Mouse (Mus musculus) frontal cortex, postnatal 25 days (tissue): Measurements from ENCODE around the gene 1110002E22Rik.

Source experiments
- DNase-seq, 2 experiments: peaks; one replicate each; pipeline ENCODE4 v3.0.0; 2022; ENCODE audit warnings: low spot score in 2 of 2

The 1110002E22Rik gene

DNA sequence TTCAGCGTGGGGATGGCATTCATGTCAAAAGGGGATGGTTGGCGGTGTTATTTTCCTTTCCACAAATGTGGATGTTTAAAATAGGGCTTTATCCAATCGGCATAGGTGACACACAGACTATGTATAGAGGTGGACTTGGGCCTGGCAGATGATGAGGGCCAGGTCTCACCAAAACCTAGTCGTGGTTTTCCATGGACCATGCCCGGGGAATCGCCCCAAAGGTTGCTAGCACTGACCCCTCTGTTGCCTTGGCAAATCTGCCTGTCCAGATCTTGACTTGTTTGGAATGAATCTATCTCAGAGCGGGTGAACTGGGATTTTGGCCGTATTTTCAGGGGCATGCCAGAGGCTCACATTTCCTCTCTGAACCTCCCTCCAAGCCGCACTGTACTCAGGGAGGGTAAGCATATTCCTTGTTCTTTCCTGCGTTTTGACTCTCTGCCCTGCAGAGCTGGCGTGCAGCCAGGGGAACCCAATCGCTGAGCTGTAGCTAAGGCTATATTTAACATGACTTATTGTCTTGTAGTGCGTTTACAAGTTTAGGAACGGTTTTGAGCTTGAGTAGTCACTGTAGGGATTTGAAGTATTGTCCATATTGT, 1.0 kb upstream of the 1110002E22Rik start:
- DNase-seq, result no peak

DNA sequence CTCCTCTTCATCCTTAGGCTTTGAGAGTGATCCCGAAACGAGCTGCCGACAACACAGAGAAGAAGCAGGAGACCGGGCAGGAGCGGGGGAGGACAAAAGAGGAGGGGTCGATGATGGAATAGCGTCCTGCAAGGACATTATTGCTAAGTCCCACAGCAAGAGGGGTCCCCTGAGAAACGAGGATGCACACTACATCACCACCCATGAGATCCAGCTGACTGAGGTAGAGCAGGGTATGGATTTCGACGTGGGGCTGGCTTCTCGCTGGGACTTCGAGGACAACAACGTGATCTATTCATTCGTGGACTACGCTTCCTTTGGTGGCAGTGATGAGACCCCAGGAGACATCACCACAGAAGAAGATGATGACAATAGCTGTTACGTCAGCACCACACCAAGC, 1.1 kb downstream of the 1110002E22Rik start:
- no peak for DNase-seq

DNA sequence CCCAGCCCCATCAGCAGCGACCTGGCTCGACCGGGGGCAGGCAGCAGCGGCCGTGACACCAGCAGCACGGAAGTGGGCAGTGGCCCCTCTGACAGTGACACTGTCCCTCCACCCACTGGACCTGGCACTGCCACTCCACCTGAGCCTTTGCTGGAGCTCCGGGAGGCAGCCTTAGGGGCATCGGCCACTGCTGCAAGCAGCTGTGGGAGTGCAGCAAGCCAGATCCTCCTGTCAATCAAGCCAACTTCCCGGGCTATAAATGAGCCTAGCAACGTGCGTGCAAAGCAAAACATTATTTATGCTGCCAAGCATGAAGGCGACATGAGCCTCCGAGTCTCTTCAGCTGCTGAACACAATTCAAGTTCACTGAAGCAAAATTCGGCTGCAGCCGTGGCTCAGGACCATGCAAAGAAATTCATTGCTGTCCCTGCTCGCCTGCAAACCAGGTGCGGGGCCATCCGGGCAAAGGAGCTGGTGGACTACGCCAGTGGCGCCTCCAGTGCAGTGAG, 1.6 kb downstream of the 1110002E22Rik start:
- no peak for DNase-seq

DNA sequence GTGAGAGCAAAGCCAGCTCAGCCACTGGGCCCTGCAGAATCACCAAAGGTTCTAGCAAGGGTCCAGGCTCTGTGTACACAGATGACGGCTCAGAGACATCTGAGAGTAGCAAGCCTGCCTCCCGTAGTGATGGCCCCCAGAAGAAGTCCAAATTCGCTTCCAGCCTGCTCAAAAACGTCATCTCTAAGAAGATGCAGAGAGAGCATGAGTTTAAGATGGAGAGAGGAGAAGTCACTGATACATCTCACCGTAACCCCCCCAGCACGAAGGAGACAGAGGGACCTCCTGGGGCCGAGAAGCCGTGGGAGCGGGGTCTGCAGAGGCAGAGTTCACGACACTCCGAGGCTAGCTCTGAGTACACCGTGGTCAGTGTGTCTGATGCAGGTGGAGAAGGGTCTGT, 2.4 kb downstream of the 1110002E22Rik start, which contains the start of gene Gm5105:
Gene Gm5105, minus strand, starts transcription at position 101 of the 400 bp plus-strand sequence.
- no peak for DNase-seq

DNA sequence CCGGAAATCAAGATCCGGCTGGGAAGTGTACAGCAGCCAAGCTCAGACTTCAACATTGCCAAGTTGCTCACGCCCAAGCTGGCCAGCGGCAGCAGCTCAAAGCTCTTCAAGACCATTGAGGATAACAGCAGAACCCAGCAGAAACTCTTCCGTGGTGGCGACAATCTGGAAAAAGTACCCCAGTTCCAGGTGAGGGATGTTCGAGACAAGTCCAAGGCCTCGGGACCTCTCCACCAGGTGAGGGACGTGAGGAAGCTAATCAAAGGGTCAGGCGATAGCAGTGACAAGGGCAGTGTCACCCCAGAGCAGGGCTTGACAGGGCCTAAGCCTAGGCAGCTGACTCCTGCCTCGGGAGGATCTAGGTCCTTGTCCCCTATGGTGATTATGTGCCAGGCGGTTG, 3.3 kb downstream of the 1110002E22Rik start:
- no peak for DNase-seq

DNA sequence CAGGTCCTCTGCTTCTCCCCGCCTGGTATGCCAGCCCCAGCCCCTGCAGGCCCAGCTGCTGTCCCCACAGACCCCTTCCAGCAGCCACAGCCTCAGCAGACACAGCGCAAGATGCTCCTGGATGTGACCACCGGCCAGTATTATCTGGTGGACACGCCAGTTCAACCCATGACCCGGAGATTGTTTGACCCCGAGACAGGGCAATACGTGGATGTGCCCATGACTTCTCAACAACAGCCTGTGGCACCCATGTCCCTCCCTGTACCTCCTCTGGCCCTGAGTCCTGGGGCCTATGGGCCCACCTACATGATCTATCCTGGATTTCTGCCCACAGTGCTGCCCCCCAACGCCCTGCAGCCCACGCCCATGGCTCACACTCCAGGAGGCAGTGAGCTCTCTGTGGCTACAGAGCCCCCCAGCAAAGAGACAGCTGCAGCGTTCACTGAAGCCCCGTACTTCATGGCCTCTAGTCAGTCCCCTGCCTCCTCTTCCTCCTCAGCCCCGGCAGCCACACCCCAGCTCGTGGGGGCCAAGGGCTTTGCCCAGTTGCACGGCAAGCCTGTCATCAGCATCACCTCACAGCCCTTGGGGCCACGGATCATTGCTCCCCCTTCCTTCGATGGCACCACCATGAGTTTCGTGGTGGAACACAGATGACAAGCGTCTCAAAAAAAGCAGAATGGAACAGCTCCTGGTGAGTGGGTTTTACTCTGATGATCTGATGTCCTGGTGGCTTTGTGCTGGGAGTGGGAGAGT, 5.1 kb downstream of the 1110002E22Rik start:
- no peak for DNase-seq

DNA sequence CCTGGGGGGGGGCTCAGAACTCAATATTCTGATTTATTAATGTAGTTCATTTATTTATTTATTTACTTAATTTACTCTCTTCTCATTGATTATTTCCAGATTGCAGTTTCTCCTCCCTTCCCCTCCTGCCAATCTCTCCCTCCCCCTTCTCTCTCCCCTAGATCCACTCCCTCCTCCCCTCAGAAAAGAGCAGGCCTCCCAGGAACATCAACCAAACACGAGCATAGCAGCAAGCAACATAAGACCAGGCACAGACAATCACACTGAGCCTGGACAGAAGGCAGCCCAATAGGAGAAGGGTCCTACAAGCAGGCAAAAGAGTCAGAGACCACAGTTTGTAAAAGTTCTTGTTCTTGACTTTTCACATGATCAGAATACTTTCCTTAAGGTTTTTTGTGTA, 6.2 kb downstream of the 1110002E22Rik start:
- no peak for DNase-seq

DNA sequence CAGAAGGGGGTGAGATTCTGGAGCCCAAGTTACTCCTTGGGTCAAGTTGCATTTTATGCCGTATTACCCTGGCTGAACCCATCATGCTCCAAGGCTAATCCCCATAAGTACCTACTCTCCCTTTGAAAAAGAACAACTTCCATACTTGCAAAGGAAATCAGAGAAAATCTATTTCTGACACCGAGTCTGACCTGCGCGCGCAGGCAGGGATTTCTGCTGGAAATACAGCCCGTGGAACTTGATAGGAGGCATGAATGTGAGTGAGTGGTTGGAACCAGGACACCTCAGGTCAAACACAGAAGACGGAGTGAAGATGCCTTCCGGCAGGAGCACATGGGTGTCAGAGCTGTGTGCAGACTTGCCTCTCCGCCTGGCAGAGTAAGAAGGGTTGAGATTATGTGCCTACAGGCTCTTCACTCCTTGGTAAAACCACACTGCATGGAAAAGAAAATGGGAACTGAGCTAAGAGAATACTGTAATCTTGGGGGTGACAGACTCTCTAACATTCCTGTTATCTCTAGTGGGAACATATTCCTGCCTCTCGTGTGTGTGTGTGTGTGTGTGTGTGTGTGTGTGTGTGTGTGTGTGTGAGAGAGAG, 6.7 kb downstream of the 1110002E22Rik start:
- DNase-seq, result no peak

DNA sequence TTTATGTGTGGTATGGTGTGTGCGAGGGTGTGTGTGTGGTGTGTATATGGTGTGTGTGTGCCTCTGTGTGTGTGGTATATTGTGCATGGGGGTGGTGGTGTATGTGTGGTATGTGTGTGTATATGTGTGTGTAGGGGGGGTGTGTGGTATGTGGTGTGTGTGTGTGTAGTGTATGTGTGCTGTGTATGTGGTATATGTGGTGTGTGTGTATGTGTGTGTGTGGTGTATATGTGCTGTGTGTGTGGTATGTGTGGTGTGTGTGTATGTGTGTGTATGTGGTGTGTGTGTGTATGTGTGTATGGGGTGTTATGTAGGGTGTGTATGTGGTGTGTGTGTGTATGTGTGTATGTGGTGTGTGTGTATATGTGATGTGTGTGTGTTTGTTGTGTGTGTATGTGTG, 9.4 kb downstream of the 1110002E22Rik start:
- DNase-seq, result no peak

DNA sequence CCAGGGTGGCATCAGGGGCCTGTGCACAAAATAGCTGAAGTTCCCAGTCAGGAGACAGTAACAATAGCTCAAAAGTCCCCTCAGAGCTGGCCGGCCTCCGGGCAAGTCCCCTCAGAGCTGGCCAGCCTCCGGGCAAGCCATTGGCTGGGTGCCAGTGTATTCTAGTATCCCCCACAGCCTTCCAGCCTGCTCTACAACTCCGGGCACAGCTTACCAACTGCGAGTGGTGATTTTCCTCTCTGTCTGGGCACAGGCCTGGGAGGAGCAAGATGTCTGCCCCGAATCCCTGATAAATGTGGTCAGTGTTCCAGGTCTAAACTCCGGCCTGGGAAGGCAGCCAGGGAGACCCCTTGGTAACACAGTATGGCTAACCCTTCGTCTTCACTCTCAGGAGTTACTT, 10.4 kb downstream of the 1110002E22Rik start:
- DNase-seq, result no peak

DNA sequence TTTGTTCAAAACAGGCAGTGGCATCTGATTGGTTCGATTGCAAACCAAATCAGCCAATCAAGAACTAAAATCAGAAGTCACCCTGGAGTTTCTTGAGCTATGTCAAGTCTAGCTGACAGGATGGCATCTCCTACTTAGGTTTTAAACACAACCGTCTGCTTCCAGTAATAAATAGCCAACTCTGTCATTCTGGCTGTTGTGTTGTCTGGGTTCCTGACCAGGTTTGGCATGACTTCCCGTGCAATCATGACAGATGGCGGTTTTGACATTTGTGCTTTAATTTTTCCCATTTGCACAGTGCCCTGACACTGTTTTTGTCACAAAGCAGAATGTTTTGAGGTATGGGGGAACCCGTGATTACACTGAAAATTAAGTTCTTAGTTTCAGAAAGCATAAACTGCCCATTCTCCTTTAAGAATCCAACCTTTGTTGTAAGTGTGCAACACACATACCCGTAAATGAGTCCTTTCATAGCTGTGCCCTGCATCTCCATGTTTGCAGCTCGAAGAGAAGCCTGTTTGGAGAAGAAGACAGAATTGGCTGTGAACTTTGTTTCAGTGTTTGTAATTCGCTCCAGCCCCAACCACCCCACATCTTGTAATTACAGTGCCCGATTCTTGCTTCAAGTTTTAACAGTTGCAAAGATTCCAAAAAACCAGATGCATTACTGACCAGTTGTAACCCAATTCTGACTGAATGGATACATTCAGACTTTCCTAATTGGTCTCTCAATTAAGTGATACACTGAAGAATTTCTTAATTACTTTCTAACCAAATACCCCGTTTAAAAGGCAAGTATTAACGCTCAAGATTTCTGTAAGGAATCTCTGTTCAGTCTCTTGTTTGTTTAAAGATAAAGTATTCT, 12.9 kb downstream of the 1110002E22Rik start:
- no peak for DNase-seq

DNA sequence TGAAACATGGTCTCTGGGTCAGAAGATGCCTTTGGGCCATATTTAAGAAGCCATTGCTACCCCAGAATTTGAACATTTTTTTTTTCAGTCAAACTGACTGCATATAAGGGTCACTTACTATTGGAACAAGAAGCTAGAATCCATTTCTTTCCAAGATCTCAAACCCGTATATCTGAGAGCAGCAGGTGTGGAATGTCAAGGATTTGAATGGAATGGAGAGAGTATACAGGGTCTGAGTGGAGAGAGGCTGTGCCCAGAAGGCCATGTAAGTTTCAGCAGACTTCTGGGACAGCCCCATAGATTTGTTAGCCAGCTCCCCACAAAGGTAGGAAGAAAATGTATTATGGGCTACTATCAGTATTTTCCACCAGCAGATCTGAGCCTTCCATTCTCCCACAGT, 13.8 kb downstream of the 1110002E22Rik start:
- no peak for DNase-seq

DNA sequence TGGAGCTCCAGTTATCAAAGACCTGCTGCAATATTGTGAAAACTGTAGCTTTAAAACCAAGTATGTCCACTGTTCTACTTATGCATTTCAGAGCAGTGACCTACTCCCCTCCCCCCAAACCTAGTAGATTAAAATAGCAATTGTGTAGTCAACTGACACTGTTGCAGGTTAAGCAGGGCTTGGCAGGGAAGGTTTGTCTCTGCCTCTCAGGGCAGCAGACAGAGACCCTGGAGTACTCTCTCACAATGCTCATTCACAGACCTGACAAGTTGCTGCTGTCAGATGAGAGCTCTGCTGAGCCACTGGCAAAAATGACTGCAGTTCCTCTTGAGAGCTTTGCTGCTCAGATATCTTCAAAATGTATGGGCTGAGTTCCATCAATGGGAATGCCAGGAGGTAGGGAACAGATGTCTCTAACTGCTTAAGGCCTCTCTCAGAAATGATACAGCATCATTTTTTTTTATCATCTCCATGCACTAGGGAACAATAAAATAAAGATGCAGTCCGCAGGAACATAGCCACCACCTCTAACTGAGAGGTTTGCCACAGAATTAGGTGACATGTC, 18.3 kb downstream of the 1110002E22Rik start:
- no peak for DNase-seq

DNA sequence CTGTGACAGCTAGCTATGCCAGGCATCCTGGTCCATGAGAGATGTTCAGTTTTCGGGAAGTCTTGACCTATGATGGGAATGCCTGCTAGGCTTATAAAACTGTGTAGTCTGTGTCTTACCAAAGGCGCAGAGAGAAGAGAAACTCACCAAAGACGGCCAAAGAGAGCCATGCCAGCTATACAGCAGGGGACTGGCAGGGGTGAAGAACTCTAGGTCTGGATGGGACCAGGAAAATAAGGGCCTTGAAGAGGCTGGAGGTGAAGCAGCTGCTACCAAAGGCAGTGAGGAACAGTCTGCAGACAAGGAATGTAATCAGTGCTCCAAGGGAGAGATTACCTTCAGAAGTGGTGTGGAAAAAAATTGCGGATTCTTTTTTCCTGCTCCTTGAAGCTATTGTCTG, 19.0 kb downstream of the 1110002E22Rik start:
- DNase-seq, result no peak

DNA sequence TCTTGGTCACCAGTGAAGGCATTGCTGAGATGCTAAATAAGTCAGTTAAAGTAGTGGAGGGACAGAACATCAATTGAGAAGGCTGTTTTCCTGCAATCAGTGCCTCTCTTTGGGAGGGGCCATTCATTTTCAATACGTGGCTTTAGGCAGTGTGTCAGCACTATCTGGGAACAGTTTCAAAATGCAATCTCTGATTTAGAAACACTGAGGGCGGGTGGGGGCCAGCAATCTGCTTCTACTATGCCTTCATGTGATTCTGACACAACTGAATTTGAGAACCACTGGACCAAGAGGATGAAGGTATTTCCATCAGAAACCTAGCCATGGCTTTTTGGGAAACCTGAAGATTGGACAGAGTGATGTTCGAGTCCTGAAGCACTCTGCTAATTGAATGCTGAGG, 30.4 kb downstream of the 1110002E22Rik start:
- DNase-seq, result peak; percentile 24 to 28

DNA sequence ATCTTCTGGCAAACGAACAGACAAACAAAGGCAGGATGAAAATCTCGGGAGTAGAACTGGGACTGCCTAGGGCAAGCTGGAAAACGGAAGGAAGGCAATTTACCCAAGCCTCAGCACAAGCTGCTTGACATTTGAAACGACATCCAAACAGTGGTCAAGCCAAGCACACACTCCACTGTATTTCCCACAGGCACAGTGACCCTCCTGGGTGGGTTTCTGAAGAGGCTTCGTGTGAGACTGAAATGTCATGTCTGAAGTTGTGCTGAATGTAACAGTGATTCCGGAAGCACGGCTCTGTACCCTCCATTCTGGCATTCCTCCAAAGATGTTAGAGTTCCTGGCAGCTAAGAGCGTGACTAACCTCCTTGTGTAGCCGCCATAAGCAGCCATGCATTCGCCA, 30.9 kb downstream of the 1110002E22Rik start:
- no peak for DNase-seq

DNA sequence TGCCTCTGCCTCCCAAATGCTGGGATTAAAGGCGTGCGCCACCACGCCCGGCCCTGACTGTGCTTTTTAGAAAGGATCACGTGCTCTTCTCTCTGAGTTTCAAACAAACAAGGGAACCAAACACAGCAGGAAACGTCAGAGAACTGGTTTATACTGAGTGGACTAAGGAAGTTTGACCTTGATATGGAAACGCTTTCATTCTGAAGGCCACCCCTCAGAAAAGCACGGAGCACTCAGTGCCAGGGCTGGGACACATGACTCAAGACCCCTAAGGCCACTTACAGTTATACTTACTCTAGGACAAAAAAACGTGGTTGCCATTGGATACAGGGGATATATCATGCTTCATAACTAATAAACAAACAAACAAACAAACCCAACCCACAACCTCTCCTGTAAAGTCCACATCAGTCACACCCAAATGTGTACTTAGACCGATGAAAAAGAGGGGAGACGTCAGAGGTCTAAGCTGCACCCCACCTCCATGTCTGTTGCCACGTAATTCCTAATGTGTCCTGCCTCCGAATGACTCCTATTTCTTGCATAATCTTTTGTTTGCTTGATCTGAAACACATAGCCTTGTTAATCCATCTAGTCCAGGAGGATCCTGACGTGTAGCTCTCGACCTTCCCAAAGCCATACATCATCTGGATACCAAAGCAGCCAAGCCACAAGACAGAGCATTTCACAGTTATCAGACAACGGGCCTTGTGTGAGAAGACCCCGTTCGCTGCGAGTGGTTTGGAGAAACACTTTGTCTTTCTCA, 31.6 kb downstream of the 1110002E22Rik start:
- DNase-seq, result no peak

DNA sequence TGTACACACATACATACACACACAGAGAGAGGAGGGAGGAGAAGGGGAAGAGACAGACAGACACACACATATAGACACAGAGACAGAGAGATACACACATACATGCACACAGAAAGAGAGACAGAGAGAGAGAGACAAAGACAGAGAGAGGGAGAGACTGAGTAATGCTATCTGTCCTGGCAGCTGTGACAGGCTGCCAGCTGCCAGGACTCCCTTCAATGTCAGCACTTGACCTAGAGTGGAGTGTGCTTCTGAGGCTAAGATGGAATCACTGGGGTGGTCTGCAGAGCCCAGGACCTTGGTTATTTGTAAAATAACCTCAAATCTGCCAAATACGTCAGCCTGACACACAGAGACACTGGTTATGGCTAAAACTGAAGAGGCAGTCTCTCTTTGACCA, 32.9 kb downstream of the 1110002E22Rik start:
- no peak for DNase-seq

DNA sequence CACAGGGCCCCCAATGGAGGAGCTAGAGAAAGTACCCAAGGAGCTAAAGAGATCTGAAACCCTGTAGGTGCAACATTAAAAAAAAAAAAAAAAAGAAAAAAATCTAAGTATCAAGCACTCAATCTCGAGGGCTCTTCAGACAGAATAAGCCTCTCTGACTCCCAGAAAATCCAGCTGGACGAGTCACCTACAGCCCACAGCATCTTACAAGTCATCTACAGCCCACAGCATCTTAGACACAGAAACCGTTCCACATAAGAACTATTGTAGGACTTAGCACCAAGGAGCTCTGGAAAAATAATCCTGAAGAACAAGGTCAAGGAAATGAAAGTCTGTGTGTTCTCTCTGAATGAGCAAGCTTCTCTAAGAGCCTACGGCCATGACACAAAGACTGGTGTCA, 37.1 kb downstream of the 1110002E22Rik start:
- no peak for DNase-seq

DNA sequence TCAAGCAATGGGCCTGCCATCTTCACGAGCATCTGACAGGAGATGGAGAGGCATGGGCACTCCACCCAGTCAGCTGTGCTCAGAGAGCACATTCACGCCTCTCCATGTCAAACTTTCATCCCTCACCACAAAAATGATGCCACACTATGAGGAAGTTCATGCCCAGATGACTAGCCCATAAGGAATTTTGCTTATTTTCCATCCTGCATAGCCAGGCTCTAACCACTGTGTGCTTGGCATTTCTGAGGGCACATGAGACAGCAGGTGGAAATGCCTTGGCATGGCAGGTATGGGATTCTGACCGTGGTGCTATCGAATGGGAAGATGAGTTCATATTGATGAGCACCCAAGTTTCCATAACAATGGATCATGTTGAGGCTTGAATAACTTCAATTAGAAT, 38.8 kb downstream of the 1110002E22Rik start:
- DNase-seq, result no peak

DNA sequence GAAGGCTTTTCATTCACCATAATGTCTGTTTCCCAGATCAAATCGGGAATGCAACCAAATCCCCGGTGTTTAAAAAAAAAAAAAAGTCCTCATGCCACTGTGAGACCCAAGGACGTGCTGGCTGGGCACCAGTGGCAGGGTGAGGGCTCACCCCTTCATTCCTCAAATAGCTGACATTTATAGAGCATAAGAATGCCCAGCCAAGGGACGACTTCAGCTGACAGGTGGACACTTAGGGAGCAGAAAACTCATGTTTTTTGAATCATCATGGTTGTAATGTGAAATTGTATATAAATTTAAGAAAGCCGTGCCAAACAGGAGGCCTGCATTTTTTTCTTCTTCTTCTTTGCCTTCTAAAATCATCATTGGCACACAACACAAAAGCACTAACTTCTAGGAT, 40.2 kb downstream of the 1110002E22Rik start:
- DNase-seq, result no peak
